Mouse (Mus musculus): Measurements from ENCODE around the gene Zfp444. TPM values are rescaled to one million over a fixed set of nuclear protein-coding genes. Genes with fewer than 3 reads are reported as not detected.
A peak's percentile ranks its signal among the peaks of the same experiment; 100 is the strongest.
"Not testable (repeated sequence)": the region's sequence is repeated elsewhere in the genome, so short reads cannot be mapped to it uniquely, and the experiment has no call there.

The Zfp444 gene
- total and polyA plus RNA-seq, 3 experiments: 16.2 to 24.2 TPM; not detected in 1

GRCm38 (mm10) chr7:6173872-6174271 is 1.8 kb downstream of the Zfp444 start:
- Histone ChIP-seq H3K4me1 (ENCODE audit: control insufficient read depth in 1 of 2, insufficient read depth in 2 of 2, low read length in 2 of 2) (peaks cover 2 to 16% of the 10 kb centered on the region in 2 experiments; a peak in 3 of 4 replicates), H3K9ac (ENCODE audit: control insufficient read depth, low read depth, low read length, poor library complexity, severe bottlenecking) (no peak overlapping the region), H3K27me3 (ENCODE audit: control insufficient read depth in 1 of 2, insufficient read depth in 2 of 2, low read length in 2 of 2) (no peaks in the 10 kb centered on the region), H3K4me3 (ENCODE audit: control insufficient read depth in 1 of 2, insufficient read depth in 1 of 2, low read depth in 2 of 2, low read length in 2 of 2) (no peak overlapping the region), H3K36me3 (ENCODE audit: control insufficient read depth in 1 of 2, insufficient read depth in 2 of 2, low read length in 2 of 2) (peaks cover 0 to 19% of the 10 kb centered on the region in 2 experiments; a peak in 2 of 4 replicates), H3K9me3 (replicated peaks; ENCODE audit: insufficient read depth, low read length) (no peaks in the 10 kb centered on the region), H3K27ac (ENCODE audit: control insufficient read depth, low read depth, low read length) (no peak overlapping the region), H3K79me2 (ENCODE audit: control insufficient read depth, insufficient read depth, low read length, poor library complexity) (peaks cover 8% of the 10 kb centered on the region)
- DNase-seq (ENCODE audit: low read depth, low spot score): no peak
- TF ChIP-seq NELFE (IDR thresholded peaks at IDR 0.05; ENCODE audit: low read depth, low read length) (no peak), MYC (IDR thresholded peaks at IDR 0.05; ENCODE audit: low read depth, low read length) (no peak), UBTF (IDR thresholded peaks at IDR 0.05; ENCODE audit: borderline replicate concordance, insufficient read depth, low read depth, low read length) (no peak), BHLHE40 (IDR thresholded peaks at IDR 0.05; ENCODE audit: borderline replicate concordance, low read depth, low read length) (no peak), MAZ (IDR thresholded peaks at IDR 0.05; ENCODE audit: low read depth, low read length) (no peak), NRF1 (IDR thresholded peaks at IDR 0.05; ENCODE audit: insufficient read depth, low read depth, low read length, poor library complexity, severe bottlenecking) (no peak), USF1 (IDR thresholded peaks at IDR 0.05; ENCODE audit: low read depth, low read length) (no peak), POLR2AphosphoS5 (IDR thresholded peaks at IDR 0.05; ENCODE audit: borderline replicate concordance, low read depth, low read length) (no peak), EP300 (IDR thresholded peaks at IDR 0.05; ENCODE audit: low read depth in 1 of 2, low read length in 2 of 2) (no peak), RCOR1 (IDR thresholded peaks at IDR 0.05; ENCODE audit: low read depth, low read length) (no peak), TAL1 (IDR thresholded peaks at IDR 0.05; ENCODE audit: low read length) (no peak), JUND (IDR thresholded peaks at IDR 0.05; ENCODE audit: low read depth, low read length) (no peak), ZKSCAN1 (IDR thresholded peaks at IDR 0.05; ENCODE audit: low read depth, low read length) (no peak), MEF2A (IDR thresholded peaks at IDR 0.05; ENCODE audit: extremely low read depth, insufficient replicate concordance, low read depth, low read length, poor library complexity, severe bottlenecking) (no peak), GABPA (IDR thresholded peaks at IDR 0.05; ENCODE audit: low read depth, low read length) (no peak), MAFK (IDR thresholded peaks at IDR 0.05; ENCODE audit: borderline replicate concordance, low read depth, low read length) (no peak)

GRCm38 (mm10) chr7:6174365-6174987 is 2.5 kb downstream of the Zfp444 start:
- DNase-seq (ENCODE audit: low read depth, low spot score): peak; percentile 36
- H3K9ac ChIP-seq (ENCODE audit: control insufficient read depth, low read depth, low read length, poor library complexity, severe bottlenecking); H3K27me3 ChIP-seq (ENCODE audit: control insufficient read depth in 1 of 2, insufficient read depth in 2 of 2, low read length in 2 of 2); H3K9me3 ChIP-seq (replicated peaks; ENCODE audit: insufficient read depth, low read length); H3K27ac ChIP-seq (ENCODE audit: control insufficient read depth, low read depth, low read length); H3K4me3 ChIP-seq (ENCODE audit: control insufficient read depth in 1 of 2, insufficient read depth in 1 of 2, low read depth in 2 of 2, low read length in 2 of 2); H3K79me2 ChIP-seq (ENCODE audit: control insufficient read depth, insufficient read depth, low read length, poor library complexity): not testable (repeated sequence)
- Histone ChIP-seq H3K36me3 (ENCODE audit: control insufficient read depth in 1 of 2, insufficient read depth in 2 of 2, low read length in 2 of 2) (peaks cover 0 to 19% of the 10 kb centered on the region in 2 experiments; a peak in 2 of 4 replicates), H3K4me1 (ENCODE audit: control insufficient read depth in 1 of 2, insufficient read depth in 2 of 2, low read length in 2 of 2) (peaks cover 4 to 16% of the 10 kb centered on the region in 2 experiments; a peak in 3 of 4 replicates)
- TF ChIP-seq CTCF (IDR thresholded peaks at IDR 0.05 in 2 of 3, conservative IDR thresholded peaks at IDR 0.05 in 1 of 3; ENCODE audit: control insufficient read depth in 1 of 3, insufficient read depth in 1 of 3, low read depth in 2 of 3, low read length in 3 of 3, poor library complexity in 1 of 3, severe bottlenecking in 1 of 3): peak in 1 of 3 experiments; percentile 17; a peak in 1 of 6 replicates
- TF ChIP-seq ZNF384 (IDR thresholded peaks at IDR 0.05; ENCODE audit: low read depth, low read length): peak; percentile 81
- peak; percentile 30; the same call in 1 of the 2 replicates for TF ChIP-seq RCOR1 (IDR thresholded peaks at IDR 0.05; ENCODE audit: low read depth, low read length)
- peak; percentile 45; the same call in 1 of the 2 replicates for TF ChIP-seq TBP (IDR thresholded peaks at IDR 0.05; ENCODE audit: low read depth, low read length)
- peak; percentile 35; the same call in 1 of the 2 replicates for TF ChIP-seq MXI1 (IDR thresholded peaks at IDR 0.05; ENCODE audit: low read depth, low read length)
